Mouse (Mus musculus) E14TG2a.4 (cell line): ENCODE measurements around the gene Syn3.

Experiments
- CTCF ChIP-seq: conservative IDR thresholded peaks from 2 replicates; pipeline ENCODE4 v1.5.1; 2014; ENCODE audit warnings: low read length
- NANOG ChIP-seq: IDR thresholded peaks from 2 replicates; pipeline ENCODE4 v1.6.1; 2014; ENCODE audit warnings: borderline replicate concordance, low read length, mixed read lengths

DNA sequence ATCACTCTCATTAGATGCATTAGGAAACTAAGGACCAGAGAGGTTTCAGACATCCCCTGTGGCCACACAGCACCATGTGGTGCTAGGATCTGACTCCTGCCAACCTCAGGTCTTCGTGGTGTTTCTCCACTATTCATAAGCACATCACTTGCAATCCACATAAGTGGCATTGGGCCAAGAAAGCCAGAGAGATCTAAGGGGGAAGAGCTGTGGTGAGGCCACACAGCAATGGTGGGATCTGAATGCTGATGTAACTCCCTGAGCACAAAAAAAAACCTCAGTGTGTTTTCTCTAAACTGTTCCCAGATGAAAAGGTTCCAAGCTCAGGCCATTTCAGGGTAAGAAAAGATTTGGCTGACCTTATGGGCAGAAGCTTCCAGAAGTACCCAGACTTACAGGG is 162.2 kb downstream of the Syn3 start:
- TF ChIP-seq CTCF (no peak), NANOG (no peak)
